Mouse (Mus musculus) gastrocnemius, postnatal 14 days (tissue): ENCODE measurements at regions not wholly inside any gene's neighbourhood (a gene's known extent, or its start where the extent isn't known, plus 50 kb on each side); places are given as distances from the start of the nearest gene placed in this dataset.

Source experiments
- DNase-seq: peaks from one replicate; pipeline ENCODE4 v3.0.0; 2021; ENCODE audit warnings: mixed read lengths
- intact Hi-C: fragments of 180-260 bp; cut with DNase I; formaldehyde crosslinking; loops from one replicate; pipeline ENCODE4 v1.15.1; 2025; ENCODE audit warnings: low total_unique reads

DNA sequence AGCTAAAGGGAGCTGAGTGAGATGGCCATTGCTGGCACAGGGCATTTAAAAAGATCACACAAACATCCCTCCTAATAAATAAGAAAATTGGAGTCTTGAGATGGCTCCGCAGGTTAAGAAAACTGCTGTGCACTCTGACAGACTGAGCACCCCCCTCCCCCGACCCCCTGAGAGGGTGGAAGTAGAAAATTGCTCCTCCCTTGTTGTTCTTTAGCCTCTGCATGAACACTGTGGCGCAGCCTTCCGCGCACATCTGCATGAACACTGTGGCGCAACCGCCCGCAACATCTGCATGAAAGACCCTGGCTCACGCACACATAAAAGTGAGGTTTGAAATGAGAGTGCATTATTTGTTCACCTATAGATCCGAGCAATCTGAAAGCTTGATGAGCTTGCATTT is 50.2 kb upstream of the Itsn2 start:
- intact Hi-C loops: loop anchor here (10.0 kb wide), 1 partner anchor 67 kb away; the partner anchor contains the start of gene Ncoa1
- DNase-seq: no peak

DNA sequence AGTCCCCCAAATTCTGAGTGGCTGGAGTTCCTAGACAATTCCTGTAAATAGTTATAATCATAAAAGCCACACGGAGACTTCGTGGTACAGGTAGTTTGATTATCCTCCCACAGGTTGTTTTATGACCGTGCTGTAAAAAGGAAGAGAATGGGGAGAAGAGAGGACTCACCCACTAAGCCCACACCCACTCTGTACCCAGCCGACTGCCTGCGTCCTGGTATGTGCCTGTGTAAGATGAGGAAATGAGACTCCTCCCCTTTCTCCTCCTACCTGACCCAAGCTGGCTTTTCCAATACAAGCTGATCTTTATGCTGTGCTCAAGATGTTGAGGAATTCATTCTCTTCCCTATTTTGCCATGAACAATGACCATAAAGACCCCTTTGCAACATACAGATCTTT is 57.3 kb upstream of the Ncoa1 start:
- no peak for DNase-seq
- intact Hi-C loops: no loop called here

DNA sequence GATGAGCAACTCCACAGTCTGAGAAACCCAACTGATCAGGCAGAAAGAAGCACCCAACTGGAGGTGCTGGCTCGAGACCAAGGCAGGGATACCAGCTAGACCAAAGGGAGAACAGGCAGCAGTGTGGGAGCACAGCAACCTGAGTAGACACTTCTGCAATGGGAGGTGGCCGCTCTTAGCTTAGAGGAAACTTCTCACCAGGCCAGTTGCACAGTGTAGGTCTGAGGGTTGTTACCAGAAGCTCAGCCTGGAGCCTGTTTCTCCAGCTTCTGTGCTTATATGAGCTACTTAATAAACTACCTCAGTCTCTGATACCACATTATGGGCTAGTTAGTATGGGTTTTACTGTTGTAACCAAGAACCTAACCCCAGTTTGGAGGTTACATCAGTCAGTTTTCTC is 56.7 kb upstream of the Ncoa1 start:
- no peak for DNase-seq
- intact Hi-C loops: no loop called here

- DNase-seq: no peak
- intact Hi-C loops: no loop called here
Measured at GRCm38 (mm10) chr12:4532707-4533106, 55.7 kb upstream of the Ncoa1 start.

- intact Hi-C loops: no loop called here
- DNase-seq: no peak
Measured at GRCm38 (mm10) chr12:4527027-4527426, 50.0 kb upstream of the Ncoa1 start.
